Mouse (Mus musculus): ENCODE data around the gene Fut11.

GRCm38 (mm10) chr14:20746935-20747334, 52.2 kb downstream of the Fut11 start:
- TF ChIP-seq CTCF (IDR thresholded peaks at IDR 0.05; ENCODE audit: low read depth, low read length), result no peak
- no peak for TF ChIP-seq POLR2AphosphoS5 (IDR thresholded peaks at IDR 0.05; ENCODE audit: insufficient replicate concordance, low read depth, low read length)

All from G1E (cell line).